Mouse (Mus musculus): ENCODE data around the gene Cfap20. TPM values are rescaled to one million over a fixed set of nuclear protein-coding genes. Genes with fewer than 3 reads are reported as not detected.
A peak's percentile ranks its signal among the peaks of the same experiment; 100 is the strongest.

The Cfap20 gene
- total RNA-seq (2021) = 10 to 100 TPM; 42.7 to 57.6 TPM

- intact Hi-C loops (cut with DNase I) = loop anchor here (2.0 to 10.0 kb wide), 3 partner anchors 52 to 260 kb away; no protein-coding TSS in a partner anchor
- peak; percentile 100 for DNase-seq
These were observed at the start of gene Cfap20 for GRCm38 (mm10) chr8:95434686-95435439. TSS of gene Cfap20 (minus strand) at chr8:95434869.

GRCm38 (mm10) chr8:95470008-95470407 lies 35.3 kb upstream of the Cfap20 start:
- DNase-seq = no peak
- intact Hi-C loops (cut with DNase I) = no loop called here

GRCm38 (mm10) chr8:95468995-95469394 lies 34.3 kb upstream of the Cfap20 start:
- no peak for DNase-seq
- intact Hi-C loops (cut with DNase I) = no loop called here

- DNase-seq = peak; percentile 5 to 23
- intact Hi-C loops (cut with DNase I) = no loop called here
These were observed 31.9 kb upstream of the Cfap20 start for GRCm38 (mm10) chr8:95466543-95466942.

GRCm38 (mm10) chr8:95452518-95452917 lies 17.8 kb upstream of the Cfap20 start:
- intact Hi-C loops (cut with DNase I) = loop anchor here (5.0 kb wide), 1 partner anchor 105 kb away; no protein-coding TSS in a partner anchor
- DNase-seq = no peak

GRCm38 (mm10) chr8:95450271-95450670 lies 15.6 kb upstream of the Cfap20 start:
- no peak for DNase-seq
- intact Hi-C loops (cut with DNase I) = loop anchor here (5.0 kb wide), 1 partner anchor 103 kb away; no protein-coding TSS in a partner anchor

GRCm38 (mm10) chr8:95447661-95448060 lies 13.0 kb upstream of the Cfap20 start:
- DNase-seq = no peak
- intact Hi-C loops (cut with DNase I) = no loop called here

- DNase-seq = no peak
- intact Hi-C loops (cut with DNase I) = no loop called here
These were observed 10.4 kb upstream of the Cfap20 start for GRCm38 (mm10) chr8:95445042-95445441.

- intact Hi-C loops (cut with DNase I) = loop anchor here (1.0 kb wide), 1 partner anchor 20 kb away; no protein-coding TSS in a partner anchor
- no peak for DNase-seq
These were observed 6.9 kb upstream of the Cfap20 start for GRCm38 (mm10) chr8:95441491-95442039.

GRCm38 (mm10) chr8:95440168-95440709 lies 5.6 kb upstream of the Cfap20 start:
- intact Hi-C loops (cut with DNase I) = no loop called here
- DNase-seq = no peak

GRCm38 (mm10) chr8:95439421-95439820 lies 4.8 kb upstream of the Cfap20 start:
- intact Hi-C loops (cut with DNase I) = loop anchor here (5.0 to 10.0 kb wide), 2 partner anchors 48 to 255 kb away; no protein-coding TSS in a partner anchor
- no peak for DNase-seq

GRCm38 (mm10) chr8:95437341-95437992 lies 2.8 kb upstream of the Cfap20 start:
- intact Hi-C loops (cut with DNase I) = loop anchor here (5.0 to 10.0 kb wide), 2 partner anchors 50 to 257 kb away; no protein-coding TSS in a partner anchor
- no peak for DNase-seq

GRCm38 (mm10) chr8:95435930-95436329 lies 1.3 kb upstream of the Cfap20 start:
- intact Hi-C loops (cut with DNase I) = loop anchor here (2.0 to 10.0 kb wide), 3 partner anchors 51 to 259 kb away; no protein-coding TSS in a partner anchor
- no peak for DNase-seq

- DNase-seq = no peak
- intact Hi-C loops (cut with DNase I) = loop anchor here (2.0 to 10.0 kb wide), 3 partner anchors 52 to 259 kb away; no protein-coding TSS in a partner anchor
These were observed 802 bp upstream of the Cfap20 start for GRCm38 (mm10) chr8:95435471-95435870.

GRCm38 (mm10) chr8:95434233-95434632 lies 436 bp downstream of the Cfap20 start:
- intact Hi-C loops (cut with DNase I) = loop anchor here (2.0 to 10.0 kb wide), 2 partner anchors 85 to 261 kb away; no protein-coding TSS in a partner anchor
- DNase-seq = no peak

- intact Hi-C loops (cut with DNase I) = loop anchor here (10.0 kb wide), 1 partner anchor 262 kb away; no protein-coding TSS in a partner anchor
- no peak for DNase-seq
These were observed 1.5 kb downstream of the Cfap20 start for GRCm38 (mm10) chr8:95433124-95433523.

GRCm38 (mm10) chr8:95432471-95432870 lies 2.2 kb downstream of the Cfap20 start:
- DNase-seq = no peak
- intact Hi-C loops (cut with DNase I) = loop anchor here (10.0 kb wide), 1 partner anchor 262 kb away; no protein-coding TSS in a partner anchor

- DNase-seq = peak; percentile 84 to 85
- intact Hi-C loops (cut with DNase I) = loop anchor here (1.0 to 10.0 kb wide), 3 partner anchors 38 to 265 kb away; no protein-coding TSS in a partner anchor
These were observed 4.7 kb downstream of the Cfap20 start for GRCm38 (mm10) chr8:95429945-95430344.

GRCm38 (mm10) chr8:95427594-95428535 lies 6.8 kb downstream of the Cfap20 start:
- peak; percentile 90 to 93 for DNase-seq
- intact Hi-C loops (cut with DNase I) = loop anchor here (1.0 to 5.0 kb wide), 2 partner anchors 36 to 76 kb away; partner anchors contain the start of gene Mmp15

Measured in heart, postnatal 10 days (tissue).